Mouse (Mus musculus): Measurements from ENCODE around the gene Dyrk1a. TPM values are rescaled to one million over a fixed set of nuclear protein-coding genes. Genes with fewer than 3 reads are reported as not detected.

Dyrk1a gene
- polyA plus RNA-seq, 1 experiment, result 25.5 TPM

GRCm38 (mm10) chr16:94527546-94527945 lies 42.3 kb upstream of the Dyrk1a start:
- no peak for TF ChIP-seq POLR2A (IDR thresholded peaks at IDR 0.05; ENCODE audit: low read depth, low read length)
- TF ChIP-seq CTCF (conservative IDR thresholded peaks at IDR 0.05; ENCODE audit: insufficient read depth, insufficient read length, low read depth, low read length), result no peak
- Histone ChIP-seq H3K4me1 (ENCODE audit: control insufficient read depth, insufficient read depth, low read length) (peaks cover 11% of the 10 kb centered on the region; the same call in 1 of the 2 replicates), H3K27ac (ENCODE audit: insufficient read depth, low read depth, low read length) (no peak overlapping the region), H3K27me3 (replicated peaks; ENCODE audit: control insufficient read depth, insufficient read depth, low read length) (no peaks in the 10 kb centered on the region), H3K36me3 (ENCODE audit: control insufficient read depth, insufficient read depth, low read length) (no peaks in the 10 kb centered on the region), H3K4me3 (ENCODE audit: insufficient read depth, low read depth, low read length) (no peak overlapping the region)
- peak; percentile 56 for DNase-seq
- WGBS, result 16% methylated on average over 3 of the region's 3 CpGs

- no peaks in the 10 kb centered on the region for H3K36me3 ChIP-seq (ENCODE audit: control insufficient read depth, insufficient read depth, low read length)
- TF ChIP-seq POLR2A (IDR thresholded peaks at IDR 0.05; ENCODE audit: low read depth, low read length) (no peak), CTCF (conservative IDR thresholded peaks at IDR 0.05; ENCODE audit: insufficient read depth, insufficient read length, low read depth, low read length) (no peak)
- DNase-seq, result no peak
- H3K4me3 ChIP-seq (ENCODE audit: insufficient read depth, low read depth, low read length), result no peak overlapping the region
- 82% methylated on average over 4 of the region's 4 CpGs for WGBS
- H3K27me3 ChIP-seq (replicated peaks; ENCODE audit: control insufficient read depth, insufficient read depth, low read length), result no peaks in the 10 kb centered on the region
- H3K4me1 ChIP-seq (ENCODE audit: control insufficient read depth, insufficient read depth, low read length), result peaks cover 3% of the 10 kb centered on the region; the same call in 1 of the 2 replicates
- no peak overlapping the region for H3K27ac ChIP-seq (ENCODE audit: insufficient read depth, low read depth, low read length)
These were observed 38.5 kb upstream of the Dyrk1a start for GRCm38 (mm10) chr16:94531268-94531667.

GRCm38 (mm10) chr16:94533679-94534078 lies 36.1 kb upstream of the Dyrk1a start:
- Histone ChIP-seq H3K36me3 (ENCODE audit: control insufficient read depth, insufficient read depth, low read length) (no peaks in the 10 kb centered on the region), H3K27ac (ENCODE audit: insufficient read depth, low read depth, low read length) (no peak overlapping the region), H3K4me1 (ENCODE audit: control insufficient read depth, insufficient read depth, low read length) (peaks cover 11% of the 10 kb centered on the region), H3K4me3 (ENCODE audit: insufficient read depth, low read depth, low read length) (no peak overlapping the region), H3K27me3 (replicated peaks; ENCODE audit: control insufficient read depth, insufficient read depth, low read length) (no peaks in the 10 kb centered on the region)
- TF ChIP-seq POLR2A (IDR thresholded peaks at IDR 0.05; ENCODE audit: low read depth, low read length) (no peak), CTCF (conservative IDR thresholded peaks at IDR 0.05; ENCODE audit: insufficient read depth, insufficient read length, low read depth, low read length) (no peak)
- peak; percentile 27 for DNase-seq
- WGBS, result 63% methylated on average over 6 of the region's 6 CpGs

GRCm38 (mm10) chr16:94535716-94536115 lies 34.1 kb upstream of the Dyrk1a start:
- Histone ChIP-seq H3K27ac (ENCODE audit: insufficient read depth, low read depth, low read length) (no peak overlapping the region), H3K4me3 (ENCODE audit: insufficient read depth, low read depth, low read length) (no peak overlapping the region), H3K4me1 (ENCODE audit: control insufficient read depth, insufficient read depth, low read length) (peaks cover 11% of the 10 kb centered on the region), H3K36me3 (ENCODE audit: control insufficient read depth, insufficient read depth, low read length) (no peaks in the 10 kb centered on the region), H3K27me3 (replicated peaks; ENCODE audit: control insufficient read depth, insufficient read depth, low read length) (no peaks in the 10 kb centered on the region)
- WGBS, result 85% methylated on average over 5 of the region's 5 CpGs
- TF ChIP-seq POLR2A (IDR thresholded peaks at IDR 0.05; ENCODE audit: low read depth, low read length), result no peak
- TF ChIP-seq CTCF (conservative IDR thresholded peaks at IDR 0.05; ENCODE audit: insufficient read depth, insufficient read length, low read depth, low read length), result no peak
- DNase-seq, result no peak

GRCm38 (mm10) chr16:94536417-94537158 lies 33.2 kb upstream of the Dyrk1a start:
- TF ChIP-seq POLR2A (IDR thresholded peaks at IDR 0.05; ENCODE audit: low read depth, low read length) (no peak), CTCF (conservative IDR thresholded peaks at IDR 0.05; ENCODE audit: insufficient read depth, insufficient read length, low read depth, low read length) (no peak)
- WGBS, result 46% methylated on average over 7 of the region's 7 CpGs
- Histone ChIP-seq H3K27me3 (replicated peaks; ENCODE audit: control insufficient read depth, insufficient read depth, low read length) (no peaks in the 10 kb centered on the region), H3K27ac (ENCODE audit: insufficient read depth, low read depth, low read length) (peak overlapping the region; percentile 32; the same call in 1 of the 2 replicates), H3K4me1 (ENCODE audit: control insufficient read depth, insufficient read depth, low read length) (peaks cover 11% of the 10 kb centered on the region), H3K36me3 (ENCODE audit: control insufficient read depth, insufficient read depth, low read length) (no peaks in the 10 kb centered on the region), H3K4me3 (ENCODE audit: insufficient read depth, low read depth, low read length) (no peak overlapping the region)
- peak; percentile 87 for DNase-seq

GRCm38 (mm10) chr16:94537159-94537527 lies 32.7 kb upstream of the Dyrk1a start:
- Histone ChIP-seq H3K4me3 (ENCODE audit: insufficient read depth, low read depth, low read length) (no peak overlapping the region), H3K27ac (ENCODE audit: insufficient read depth, low read depth, low read length) (no peak overlapping the region; the same call in 1 of the 2 replicates), H3K27me3 (replicated peaks; ENCODE audit: control insufficient read depth, insufficient read depth, low read length) (no peaks in the 10 kb centered on the region), H3K4me1 (ENCODE audit: control insufficient read depth, insufficient read depth, low read length) (peaks cover 11% of the 10 kb centered on the region), H3K36me3 (ENCODE audit: control insufficient read depth, insufficient read depth, low read length) (no peaks in the 10 kb centered on the region)
- TF ChIP-seq POLR2A (IDR thresholded peaks at IDR 0.05; ENCODE audit: low read depth, low read length), result no peak
- TF ChIP-seq CTCF (conservative IDR thresholded peaks at IDR 0.05; ENCODE audit: insufficient read depth, insufficient read length, low read depth, low read length), result no peak
- 8% methylated on average over 9 of the region's 9 CpGs for WGBS
- peak; percentile 77 for DNase-seq

- no peaks in the 10 kb centered on the region for H3K27me3 ChIP-seq (replicated peaks; ENCODE audit: control insufficient read depth, insufficient read depth, low read length)
- H3K4me1 ChIP-seq (ENCODE audit: control insufficient read depth, insufficient read depth, low read length), result peaks cover 11% of the 10 kb centered on the region
- no peak for DNase-seq
- TF ChIP-seq POLR2A (IDR thresholded peaks at IDR 0.05; ENCODE audit: low read depth, low read length), result no peak
- no peaks in the 10 kb centered on the region for H3K36me3 ChIP-seq (ENCODE audit: control insufficient read depth, insufficient read depth, low read length)
- WGBS, result 96% methylated on average over 9 of the region's 9 CpGs
- H3K4me3 ChIP-seq (ENCODE audit: insufficient read depth, low read depth, low read length), result no peak overlapping the region
- no peak overlapping the region for H3K27ac ChIP-seq (ENCODE audit: insufficient read depth, low read depth, low read length)
These were observed 29.7 kb upstream of the Dyrk1a start for GRCm38 (mm10) chr16:94540140-94540539.

All from kidney, adult 2 months (tissue).